Mouse (Mus musculus): Measurements from ENCODE around the gene Wdr89. TPM values are rescaled to one million over a fixed set of nuclear protein-coding genes. Genes with fewer than 3 reads are reported as not detected.
"Not testable (repeated sequence)": the region's sequence is repeated elsewhere in the genome, so short reads cannot be mapped to it uniquely, and the experiment has no call there.

The Wdr89 gene
- polyA plus RNA-seq (2016; fragmentation: Nextera tagmentation; extraction: Ambion mirVana): 8.6 and 9.8 TPM in 2 replicates

- Histone ChIP-seq H3K9ac (peak within 1 kb of the TSS; percentile 80), H3K36me3 (no peaks in the 10 kb centered on the region), H3K27ac (ENCODE audit: poor library complexity, severe bottlenecking) (peak within 1 kb of the TSS; percentile 70), H3K4me1 (replicated peaks) (peaks cover 8% of the 10 kb centered on the region), H3K4me2 (peak within 1 kb of the TSS; percentile 84), H3K4me3 (peak within 1 kb of the TSS; percentile 60), H3K27me3 (replicated peaks) (no peaks in the 10 kb centered on the region), H3K9me3 (replicated peaks) (no peaks in the 10 kb centered on the region)
- WGBS: under 1% methylated on average over 55 of the region's 55 CpGs
- peak; percentile 99 for ATAC-seq (ENCODE audit: insufficient number of reproducible peaks, low FRiP score)
These were observed at the start of gene Wdr89 for GRCm38 (mm10) chr12:75669258-75670106. Wdr89 (minus strand) TSS chr12:75669537.

- no peak overlapping the region for H3K9ac ChIP-seq
- no peak overlapping the region for H3K4me3 ChIP-seq
- H3K36me3 ChIP-seq: peaks cover 15% of the 10 kb centered on the region
- no peaks in the 10 kb centered on the region for H3K9me3 ChIP-seq (replicated peaks)
- no peak overlapping the region for H3K27ac ChIP-seq (ENCODE audit: poor library complexity, severe bottlenecking)
- no peak for ATAC-seq (ENCODE audit: insufficient number of reproducible peaks, low FRiP score)
- no peaks in the 10 kb centered on the region for H3K27me3 ChIP-seq (replicated peaks)
- H3K4me1 ChIP-seq (replicated peaks): no peaks in the 10 kb centered on the region
- 83% methylated on average over 9 of the region's 9 CpGs for WGBS
- no peak overlapping the region for H3K4me2 ChIP-seq
These were observed 44.3 kb upstream of the Wdr89 start for GRCm38 (mm10) chr12:75713596-75713995.

DNA sequence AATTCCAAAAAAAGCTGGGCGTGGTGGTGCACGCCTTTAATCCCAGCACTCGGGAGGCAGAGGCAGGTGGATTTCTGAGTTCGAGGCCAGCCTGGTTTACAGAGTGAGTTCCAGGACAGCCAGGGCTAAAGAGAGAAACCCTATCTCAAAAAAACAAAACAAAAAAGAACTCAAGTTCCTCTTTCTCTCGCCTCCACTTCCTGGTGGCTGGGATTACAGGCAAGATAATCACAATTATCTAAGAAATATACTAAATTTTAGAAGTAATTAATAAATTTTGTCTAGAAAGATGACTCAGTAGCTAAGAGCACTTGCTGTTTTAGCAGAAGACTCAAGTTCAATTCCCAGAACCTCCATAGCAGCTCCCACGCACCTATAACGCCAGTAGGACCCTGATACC lies 43.6 kb upstream of the Wdr89 start:
- not testable (repeated sequence) for H3K4me2 ChIP-seq; H3K9me3 ChIP-seq (replicated peaks); H3K27ac ChIP-seq (ENCODE audit: poor library complexity, severe bottlenecking); ATAC-seq (ENCODE audit: insufficient number of reproducible peaks, low FRiP score); H3K9ac ChIP-seq; H3K4me1 ChIP-seq (replicated peaks); H3K4me3 ChIP-seq; H3K27me3 ChIP-seq (replicated peaks)
- 81% methylated on average over 7 of the region's 7 CpGs for WGBS
- peaks cover 15% of the 10 kb centered on the region for H3K36me3 ChIP-seq

DNA sequence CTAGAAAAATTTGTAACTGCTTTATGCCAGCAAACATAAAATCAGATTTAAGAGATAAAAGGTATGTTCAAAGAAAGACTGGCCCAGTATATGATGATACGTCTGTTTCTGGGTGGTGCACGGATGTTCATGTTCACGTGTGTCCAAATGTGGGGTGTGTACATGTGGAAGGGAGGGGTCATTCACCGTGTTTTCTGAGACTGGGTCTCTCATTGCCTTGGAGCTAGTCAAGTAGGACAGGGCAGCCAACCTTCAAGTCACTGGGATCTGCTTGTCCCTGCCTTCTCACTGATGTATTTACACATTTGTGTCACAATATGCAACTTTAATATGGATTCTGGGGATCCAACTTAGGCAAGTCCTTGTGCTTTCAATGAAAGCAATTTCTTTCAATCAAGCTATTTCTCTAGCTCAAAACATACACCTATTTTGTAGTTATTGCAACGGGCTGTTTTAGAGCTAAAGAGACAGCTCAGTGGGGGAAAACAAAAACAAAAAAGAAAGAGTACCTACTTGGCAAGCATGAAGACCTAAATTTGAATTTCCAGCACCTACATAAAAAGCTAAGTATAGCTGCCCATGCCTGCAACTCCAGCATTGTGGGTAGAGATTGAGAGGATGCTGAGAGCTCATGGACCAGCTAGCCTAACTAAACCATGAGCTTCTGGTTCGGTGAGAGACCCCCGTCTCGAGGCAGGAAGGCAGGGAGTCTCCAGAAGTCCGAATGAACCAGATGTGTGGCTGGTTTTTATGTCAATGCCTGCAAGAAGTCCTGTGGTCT lies 41.4 kb upstream of the Wdr89 start:
- Histone ChIP-seq H3K4me1 (replicated peaks) (no peaks in the 10 kb centered on the region), H3K27me3 (replicated peaks) (no peaks in the 10 kb centered on the region), H3K4me3 (no peak overlapping the region), H3K27ac (ENCODE audit: poor library complexity, severe bottlenecking) (no peak overlapping the region), H3K4me2 (no peak overlapping the region), H3K9me3 (replicated peaks) (peaks cover 6% of the 10 kb centered on the region), H3K36me3 (peaks cover 5% of the 10 kb centered on the region; the same call in 1 of the 2 replicates), H3K9ac (no peak overlapping the region)
- no peak for ATAC-seq (ENCODE audit: insufficient number of reproducible peaks, low FRiP score)
- 86% methylated on average over 9 of the region's 9 CpGs for WGBS

- Histone ChIP-seq H3K9ac (no peak overlapping the region), H3K4me2 (no peak overlapping the region), H3K4me3 (no peak overlapping the region)
These were observed 40.2 kb upstream of the Wdr89 start for GRCm38 (mm10) chr12:75709506-75709905.

DNA sequence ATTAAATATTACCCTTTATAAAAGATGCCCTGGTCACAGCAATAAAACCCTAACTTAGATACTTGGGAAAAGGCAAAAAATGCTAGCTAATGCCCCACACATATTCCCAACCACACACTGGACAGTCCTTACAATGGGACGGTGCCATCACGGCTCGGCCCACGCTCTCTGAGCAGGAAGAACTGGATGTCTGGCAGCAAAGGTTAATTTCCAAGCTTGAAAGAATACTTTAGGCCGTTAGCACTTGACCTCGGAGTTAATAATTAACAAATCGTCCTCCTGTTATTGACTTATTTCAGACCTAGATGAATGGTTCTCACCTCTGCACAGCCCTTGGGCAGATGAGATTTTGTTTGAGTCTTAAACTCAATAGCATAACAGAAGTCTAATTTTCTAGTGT lies 37.3 kb upstream of the Wdr89 start:
- Histone ChIP-seq H3K9me3 (replicated peaks) (peaks cover 6% of the 10 kb centered on the region), H3K27me3 (replicated peaks) (no peaks in the 10 kb centered on the region), H3K4me1 (replicated peaks) (peaks cover 7% of the 10 kb centered on the region), H3K27ac (ENCODE audit: poor library complexity, severe bottlenecking) (no peak overlapping the region), H3K4me3 (no peak overlapping the region), H3K36me3 (no peaks in the 10 kb centered on the region), H3K4me2 (no peak overlapping the region), H3K9ac (no peak overlapping the region)
- WGBS: 87% methylated on average over 7 of the region's 7 CpGs
- no peak for ATAC-seq (ENCODE audit: insufficient number of reproducible peaks, low FRiP score)

More at GRCm38 (mm10) chr12:75709506-75709905, 40.2 kb upstream of the Wdr89 start:
- Histone ChIP-seq H3K27ac (ENCODE audit: poor library complexity, severe bottlenecking) (no peak overlapping the region), H3K36me3 (no peaks in the 10 kb centered on the region), H3K9me3 (replicated peaks) (peaks cover 6% of the 10 kb centered on the region), H3K4me1 (replicated peaks) (no peaks in the 10 kb centered on the region), H3K27me3 (replicated peaks) (no peaks in the 10 kb centered on the region)
- ATAC-seq (ENCODE audit: insufficient number of reproducible peaks, low FRiP score): no peak
- WGBS: 74% methylated on average over 2 of the region's 2 CpGs

DNA sequence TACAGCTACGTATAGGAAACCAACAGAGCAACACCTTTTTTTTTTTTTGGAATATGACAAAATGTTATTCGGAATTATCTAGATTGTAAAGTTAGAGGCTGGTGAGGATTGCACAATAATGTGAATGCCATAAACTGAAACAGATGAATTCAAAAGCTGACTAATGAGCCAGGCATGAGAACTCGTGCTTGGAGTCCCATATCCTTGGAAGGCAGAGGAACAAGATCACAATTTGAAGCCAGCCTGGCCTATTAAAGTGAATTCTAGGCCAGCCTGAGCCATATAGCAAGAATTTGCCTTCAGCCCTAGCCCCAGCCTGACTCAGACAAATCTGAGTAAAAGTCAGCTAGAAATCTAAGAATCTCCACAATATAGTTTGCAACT lies 33.4 kb upstream of the Wdr89 start:
- Histone ChIP-seq H3K4me1 (replicated peaks) (peaks cover 15% of the 10 kb centered on the region), H3K36me3 (no peaks in the 10 kb centered on the region), H3K4me3 (no peak overlapping the region), H3K27me3 (replicated peaks) (no peaks in the 10 kb centered on the region), H3K9ac (no peak overlapping the region), H3K9me3 (replicated peaks) (peaks cover 12% of the 10 kb centered on the region), H3K4me2 (no peak overlapping the region), H3K27ac (ENCODE audit: poor library complexity, severe bottlenecking) (no peak overlapping the region)
- 77% methylated on average over 3 of the region's 3 CpGs for WGBS
- ATAC-seq (ENCODE audit: insufficient number of reproducible peaks, low FRiP score): no peak

- WGBS: 41% methylated on average over 14 of the region's 14 CpGs
- H3K36me3 ChIP-seq: no peaks in the 10 kb centered on the region
- H3K4me1 ChIP-seq (replicated peaks): peaks cover 15% of the 10 kb centered on the region
- H3K4me2 ChIP-seq: peak overlapping the region; percentile 63
- peak overlapping the region; percentile 61; the same call in 1 of the 2 replicates for H3K9ac ChIP-seq
- no peaks in the 10 kb centered on the region for H3K27me3 ChIP-seq (replicated peaks)
- peak overlapping the region; percentile 25 for H3K27ac ChIP-seq (ENCODE audit: poor library complexity, severe bottlenecking)
- ATAC-seq (ENCODE audit: insufficient number of reproducible peaks, low FRiP score): no peak
- peaks cover 12% of the 10 kb centered on the region for H3K9me3 ChIP-seq (replicated peaks)
- 0 out of 2 replicates have a peak overlapping the region, but pooled peaks have one; percentile 18 for H3K4me3 ChIP-seq
These were observed 32.9 kb upstream of the Wdr89 start for GRCm38 (mm10) chr12:75702084-75702738.

GRCm38 (mm10) chr12:75701173-75702083 lies 32.1 kb upstream of the Wdr89 start:
- ATAC-seq (ENCODE audit: insufficient number of reproducible peaks, low FRiP score): peak; percentile 66
- Histone ChIP-seq H3K4me2 (peak overlapping the region; percentile 63), H3K9me3 (replicated peaks) (peaks cover 10% of the 10 kb centered on the region), H3K36me3 (no peaks in the 10 kb centered on the region), H3K4me1 (replicated peaks) (peaks cover 15% of the 10 kb centered on the region), H3K4me3 (peak overlapping the region; percentile 18), H3K9ac (peak overlapping the region; percentile 61; the same call in 1 of the 2 replicates), H3K27me3 (replicated peaks) (no peaks in the 10 kb centered on the region), H3K27ac (ENCODE audit: poor library complexity, severe bottlenecking) (peak overlapping the region; percentile 25; the same call in 1 of the 2 replicates)
- 25% methylated on average over 21 of the region's 21 CpGs for WGBS

DNA sequence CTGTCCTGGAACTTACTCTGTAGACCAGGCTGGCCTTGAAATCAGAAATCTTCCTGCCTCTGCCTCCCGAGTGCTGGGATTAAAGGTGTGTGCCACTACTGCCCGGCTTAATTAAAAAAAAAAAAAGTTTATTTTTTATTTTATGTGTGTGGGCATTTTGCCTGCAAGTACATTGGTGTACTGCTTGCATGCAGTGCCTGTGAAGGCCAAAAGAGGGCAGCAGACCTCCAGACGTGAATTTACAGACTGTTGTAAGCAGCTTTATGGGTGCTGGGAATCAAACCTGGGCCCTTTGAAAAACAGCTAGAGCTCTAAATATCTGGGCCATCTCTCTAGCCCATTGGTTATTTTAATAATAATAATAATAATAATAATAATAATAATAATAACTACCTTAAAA lies 29.4 kb upstream of the Wdr89 start:
- 87% methylated on average over 3 of the region's 3 CpGs for WGBS
- peaks cover 15% of the 10 kb centered on the region for H3K4me1 ChIP-seq (replicated peaks)
- no peak for ATAC-seq (ENCODE audit: insufficient number of reproducible peaks, low FRiP score)

More for the DNA sequence above, 29.4 kb upstream of the Wdr89 start:
- Histone ChIP-seq H3K4me3 (no peak overlapping the region), H3K9ac (no peak overlapping the region), H3K4me2 (no peak overlapping the region), H3K27me3 (replicated peaks) (no peaks in the 10 kb centered on the region), H3K27ac (ENCODE audit: poor library complexity, severe bottlenecking) (no peak overlapping the region), H3K36me3 (no peaks in the 10 kb centered on the region), H3K9me3 (replicated peaks) (peaks cover 5% of the 10 kb centered on the region; the same call in 1 of the 2 replicates)
